Mouse (Mus musculus) neural tube, embryonic 10.5 days (tissue): ENCODE data around the gene Rps26.

ENCODE experiments used
- DNase-seq: peaks from one replicate; pipeline ENCODE4 v3.0.0-alpha.2; 2017; ENCODE audit warnings: low spot score; ENCODE audit errors: extremely low spot score

The Rps26 gene

DNA sequence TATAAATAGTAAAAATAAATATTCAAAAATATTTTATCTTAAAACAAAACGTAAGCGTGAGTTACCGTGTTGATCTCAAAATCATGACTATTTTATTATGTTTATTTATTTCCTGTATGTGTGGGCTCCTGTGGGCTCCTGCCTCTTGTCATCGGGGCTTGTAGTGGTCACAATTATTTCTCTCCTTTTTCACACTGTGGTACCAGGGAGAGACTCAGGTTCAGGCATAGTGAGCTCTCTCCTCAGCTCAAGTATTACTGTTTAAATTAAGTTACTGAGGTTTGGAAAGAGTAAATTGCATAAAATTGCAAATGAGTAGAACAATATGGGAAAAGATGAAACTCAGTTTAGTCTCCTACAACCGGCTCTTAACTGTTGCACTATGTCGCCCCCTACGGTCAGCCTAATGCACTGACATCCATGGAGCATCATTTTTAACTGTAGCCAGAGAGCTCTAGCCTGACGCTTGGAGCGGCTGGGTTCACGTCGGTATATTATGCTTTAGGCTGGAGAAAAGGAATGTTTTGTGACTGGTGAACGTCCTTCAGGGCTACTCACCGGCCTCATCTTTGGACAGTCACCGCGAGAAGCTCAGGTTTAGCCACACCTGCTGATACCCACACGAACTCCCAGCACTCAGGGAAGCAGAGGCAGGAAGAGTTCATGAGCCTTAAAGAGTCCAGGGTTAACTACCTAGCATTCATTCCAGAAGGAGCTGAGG is 14.0 kb downstream of the Rps26 start:
- peak; percentile 63 for DNase-seq

DNA sequence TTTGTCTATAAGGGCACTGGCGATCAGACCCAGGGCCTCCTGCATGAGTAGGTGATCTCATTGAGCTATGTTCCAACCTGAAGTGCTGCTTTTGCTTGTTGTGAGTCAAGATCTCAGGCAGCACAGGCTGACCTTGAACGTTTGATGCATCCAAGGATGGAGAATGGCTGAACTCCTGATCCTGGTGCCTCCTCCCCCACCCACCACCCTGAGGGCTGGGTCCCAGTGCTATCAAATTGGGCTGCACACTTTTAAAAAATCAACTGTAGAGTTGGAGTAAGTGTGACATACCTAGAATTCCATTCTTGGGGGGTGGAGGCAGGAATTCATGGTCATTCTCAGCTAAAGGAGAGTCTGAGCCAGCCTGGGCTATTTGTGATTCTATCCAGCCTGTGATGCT is 20.1 kb downstream of the Rps26 start:
- no peak for DNase-seq

DNA sequence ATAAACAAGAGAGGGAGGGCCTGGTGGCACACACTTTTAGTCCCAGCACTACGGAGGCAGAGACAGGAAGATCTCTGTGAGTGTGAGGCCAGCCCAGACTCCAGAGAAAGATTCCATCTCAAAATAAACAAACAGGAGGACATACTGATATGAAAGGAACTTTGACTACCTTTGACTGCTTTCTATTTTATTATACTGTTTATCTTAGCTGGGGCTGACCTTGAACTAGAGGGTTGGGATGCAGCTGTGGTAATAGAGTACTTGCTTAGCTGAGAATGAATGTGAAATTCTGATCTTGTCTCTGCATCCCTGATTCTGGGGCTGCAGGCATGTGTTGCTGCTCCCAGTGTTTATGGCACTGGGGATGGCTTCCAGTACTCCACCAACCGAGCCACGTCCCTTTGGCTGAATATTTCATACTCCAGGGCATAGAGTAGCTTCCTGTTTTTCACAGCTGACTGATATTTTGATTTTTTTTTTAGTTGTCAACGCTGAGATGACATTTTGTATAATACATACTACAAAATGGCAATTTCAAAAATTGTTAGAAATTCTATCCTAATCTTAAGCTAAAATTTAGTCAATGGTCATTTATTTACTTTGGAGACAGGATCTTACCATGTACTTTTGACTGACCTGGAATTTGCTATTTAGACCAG is 23.9 kb downstream of the Rps26 start:
- DNase-seq: no peak

DNA sequence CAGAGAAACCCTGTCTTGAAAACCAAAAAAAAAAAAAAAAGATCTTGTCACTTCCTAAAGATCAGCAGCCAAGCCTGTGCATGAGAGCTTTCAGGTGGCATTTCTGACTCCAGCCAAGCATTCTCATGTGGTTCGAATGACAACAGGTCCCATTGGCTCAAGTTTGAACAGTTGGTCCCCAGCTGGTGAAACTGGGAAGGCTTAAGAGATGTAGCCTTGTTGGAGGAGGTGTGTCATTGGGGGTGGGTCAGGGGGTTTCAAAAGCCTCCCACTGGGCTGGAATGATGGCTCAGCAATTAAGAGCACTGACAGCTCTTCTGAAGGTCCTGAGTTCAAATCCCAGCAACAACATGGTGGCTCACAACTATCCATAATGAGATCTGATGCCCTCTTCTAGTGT is 25.0 kb downstream of the Rps26 start:
- DNase-seq: no peak

DNA sequence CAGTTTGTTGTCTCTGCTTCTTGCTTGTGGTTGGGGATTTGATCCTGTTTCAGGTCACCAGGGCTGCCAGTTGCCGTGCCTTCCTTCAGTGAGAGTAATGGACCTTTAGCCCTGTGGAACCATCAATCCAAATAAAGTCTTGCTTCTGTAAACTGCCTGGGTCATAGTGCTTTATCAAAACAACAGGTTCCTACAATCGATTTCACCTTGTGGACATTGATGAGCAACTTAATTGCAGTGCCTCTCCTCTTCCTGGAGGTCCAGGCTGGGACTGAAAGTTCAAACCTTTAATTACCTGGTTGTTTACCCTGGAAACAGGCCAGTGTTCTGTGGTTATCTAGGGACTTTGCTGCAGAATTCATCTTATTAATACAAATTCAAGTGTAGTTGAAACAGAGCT is 28.1 kb downstream of the Rps26 start:
- DNase-seq: no peak

DNA sequence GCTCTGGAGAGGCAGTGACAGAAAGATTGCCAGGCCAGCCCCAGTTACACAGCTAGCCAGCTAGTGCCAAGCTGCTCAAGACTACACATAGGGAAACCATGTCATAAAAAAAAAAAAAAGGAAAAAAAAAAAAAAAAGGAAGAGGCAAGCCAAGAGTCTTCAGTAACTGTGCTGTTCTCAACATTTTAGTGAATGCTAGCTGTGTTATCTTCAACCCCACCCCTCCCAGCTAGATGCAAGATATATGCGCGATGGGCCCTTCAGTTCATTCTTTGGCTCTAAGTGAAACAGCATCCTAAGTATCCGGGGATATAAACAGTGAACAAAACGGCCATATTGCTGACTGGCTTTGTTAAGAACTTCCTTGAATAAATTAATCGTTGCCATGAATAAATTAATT is 33.8 kb downstream of the Rps26 start:
- DNase-seq: no peak

DNA sequence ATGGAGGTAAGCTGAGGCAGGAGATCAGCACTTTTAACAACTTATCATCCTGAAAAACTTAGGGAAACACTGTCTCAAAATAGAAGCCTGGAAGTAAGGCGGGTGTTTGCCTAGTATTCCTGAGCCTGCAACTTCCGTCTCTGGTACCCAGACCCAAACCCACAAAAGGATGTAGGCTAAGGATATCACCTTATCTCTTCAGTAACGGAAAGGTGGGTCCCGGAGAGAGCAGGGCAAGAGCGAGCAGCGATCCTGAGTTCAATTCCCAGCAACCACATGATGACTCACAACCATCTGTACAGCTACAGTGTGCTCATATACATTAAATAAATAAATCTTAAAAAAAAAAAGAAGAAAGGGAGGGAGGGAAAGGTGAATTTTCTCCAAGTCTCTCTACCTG is 35.1 kb downstream of the Rps26 start:
- no peak for DNase-seq

DNA sequence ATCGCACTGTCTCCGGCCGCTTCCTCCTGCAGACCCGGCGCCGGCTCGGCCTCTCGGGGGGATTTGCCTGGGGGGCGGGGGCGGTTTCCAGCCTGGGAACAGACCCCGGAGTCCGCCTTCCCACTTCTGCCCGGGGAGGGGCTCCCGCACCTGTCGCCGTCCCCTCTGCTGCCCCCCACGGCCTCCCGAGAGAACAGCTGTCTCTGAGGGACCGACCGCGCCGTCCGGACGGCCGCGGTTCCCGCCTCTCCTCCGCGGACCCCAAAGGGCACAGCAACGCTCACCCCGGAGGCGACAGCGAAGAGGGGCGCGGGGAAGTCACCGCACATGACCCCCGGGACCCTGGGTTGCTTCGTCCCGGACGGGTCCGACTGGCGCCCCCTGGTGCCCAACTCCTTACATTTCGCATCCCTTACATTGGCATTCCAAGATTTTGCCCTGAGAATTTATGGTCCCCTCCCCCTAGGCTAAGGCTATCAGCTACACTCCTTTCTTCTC is 36.3 kb downstream of the Rps26 start:
- DNase-seq: peak; percentile 77

DNA sequence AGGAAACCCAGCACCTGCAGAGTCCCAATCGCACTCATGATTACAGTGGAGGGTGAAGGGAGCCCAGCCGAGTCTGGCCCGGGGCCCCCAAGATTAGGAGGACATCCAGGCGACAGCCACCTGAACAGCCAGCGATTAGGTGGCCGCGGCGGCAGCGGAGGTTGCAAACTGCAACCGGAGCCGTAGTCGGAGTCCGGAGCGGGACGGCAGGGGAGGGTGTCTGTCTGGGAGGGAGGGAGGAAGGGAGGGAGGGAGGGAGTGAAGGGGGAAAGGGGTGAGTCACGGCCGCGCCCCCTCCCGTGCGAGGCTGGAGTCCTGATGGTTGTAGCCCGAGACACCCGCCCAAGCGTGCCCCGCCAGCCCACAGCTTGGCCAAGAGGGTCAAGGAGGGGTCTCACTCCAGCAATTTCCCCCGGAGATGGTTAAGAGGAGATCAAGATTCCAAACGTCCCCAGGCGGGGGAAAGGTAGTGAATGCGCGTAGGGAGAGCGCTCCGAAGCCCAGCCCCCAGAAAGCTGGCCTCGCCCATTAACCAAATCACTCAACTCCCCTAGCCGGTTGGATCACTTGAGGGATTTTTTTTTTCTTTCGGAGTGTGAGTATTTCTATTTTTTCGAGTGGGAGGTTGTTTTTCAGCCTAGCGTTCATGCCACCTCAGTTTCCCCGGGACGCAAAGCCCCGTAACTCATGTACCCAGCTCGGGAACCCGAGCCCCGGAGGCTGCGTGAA is 36.9 kb downstream of the Rps26 start, which contains the start of gene Erbb3:
Gene Erbb3, minus strand, starts transcription at position 189 of the 729 bp plus-strand sequence.
- peak; percentile 55 for DNase-seq

DNA sequence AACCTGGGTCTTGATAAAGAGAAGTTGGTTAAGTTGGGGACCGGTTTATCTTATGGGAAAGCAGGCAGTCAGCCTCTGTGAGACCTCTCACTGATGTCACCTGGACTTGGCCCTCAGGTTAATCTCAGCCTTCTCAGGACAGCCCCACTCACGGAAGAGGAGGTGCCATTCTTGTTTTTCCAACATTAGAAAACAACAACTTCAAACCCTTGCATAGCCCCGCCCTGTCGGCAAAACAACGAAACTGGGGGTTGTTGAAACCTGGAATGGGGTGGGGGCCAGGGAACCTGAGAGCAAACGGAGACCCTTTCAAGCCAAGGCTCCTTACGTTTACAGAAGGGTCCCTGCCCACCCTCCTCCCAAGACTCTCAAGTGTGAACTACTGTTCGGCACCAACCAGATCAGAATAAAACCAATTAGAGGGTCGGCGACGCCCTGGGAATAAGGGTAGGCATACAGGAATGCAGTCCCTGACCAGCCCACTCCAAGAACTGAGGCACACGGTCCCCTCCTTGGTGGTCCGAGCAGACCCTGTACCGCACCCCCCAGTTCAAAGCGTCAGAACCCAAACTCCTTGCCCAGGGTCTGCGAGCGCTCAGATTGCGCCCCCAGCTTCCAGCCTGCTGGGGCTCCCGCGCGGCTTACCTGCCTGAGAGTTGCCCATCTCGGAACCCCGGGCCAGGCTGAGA is 37.6 kb downstream of the Rps26 start:
- no peak for DNase-seq

DNA sequence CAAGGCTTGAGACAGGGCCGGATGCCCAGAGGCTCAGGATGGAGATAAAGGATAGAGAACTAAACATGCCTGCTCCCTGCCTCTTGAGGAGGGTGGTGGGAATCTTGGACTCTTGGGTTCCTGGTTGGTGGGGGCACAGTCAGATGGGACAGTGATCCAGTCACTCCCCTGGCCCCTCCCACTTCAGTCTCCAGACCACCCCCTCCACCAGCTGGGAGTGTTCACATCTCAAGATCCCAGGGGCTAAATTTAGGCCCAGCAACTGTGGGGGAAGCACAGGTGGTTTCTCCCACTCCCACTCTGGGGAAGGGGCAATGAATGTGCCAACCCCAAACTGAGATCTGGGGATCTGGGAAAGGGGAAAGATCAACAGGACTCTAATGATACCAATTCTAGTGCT is 38.4 kb downstream of the Rps26 start:
- DNase-seq: no peak

DNA sequence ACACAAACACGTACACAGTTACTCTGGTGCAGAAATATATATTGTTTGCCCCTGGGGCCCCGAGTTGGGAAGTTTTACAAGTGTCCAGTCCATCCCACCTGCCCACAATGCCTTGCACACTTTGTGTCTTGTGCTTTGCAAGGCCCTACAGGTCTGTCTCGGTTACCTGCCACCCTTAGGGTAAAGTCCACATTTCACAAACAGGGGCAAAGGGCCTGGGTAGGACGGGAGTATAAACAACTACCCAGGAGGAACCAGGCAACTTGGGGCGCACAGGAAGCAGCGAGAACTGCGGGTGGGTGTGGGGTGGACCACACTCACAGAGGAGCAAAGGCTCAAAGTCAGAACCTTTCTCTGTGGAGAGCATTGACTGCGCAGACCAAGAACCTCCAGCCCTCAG is 38.9 kb downstream of the Rps26 start:
- no peak for DNase-seq

DNA sequence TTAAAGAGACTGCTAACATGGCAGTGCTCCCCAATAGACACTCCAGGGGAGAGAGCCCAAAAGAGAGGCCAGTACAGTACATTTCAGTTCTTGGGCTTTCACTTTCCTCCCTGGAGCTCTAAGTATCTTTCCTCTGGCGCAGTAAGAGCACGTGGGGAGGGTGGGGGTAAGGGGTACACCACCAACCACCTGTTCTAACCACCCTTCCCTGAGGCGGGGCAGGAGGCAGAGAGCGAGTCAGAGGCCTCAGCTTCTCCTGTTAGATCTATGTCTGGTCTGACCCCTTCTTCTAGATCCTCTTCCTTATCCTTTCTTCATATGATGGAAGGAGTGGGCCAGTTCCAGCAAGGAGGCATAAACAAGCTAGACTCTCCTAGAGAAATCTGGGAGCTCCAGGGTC is 39.4 kb downstream of the Rps26 start:
- DNase-seq: no peak

DNA sequence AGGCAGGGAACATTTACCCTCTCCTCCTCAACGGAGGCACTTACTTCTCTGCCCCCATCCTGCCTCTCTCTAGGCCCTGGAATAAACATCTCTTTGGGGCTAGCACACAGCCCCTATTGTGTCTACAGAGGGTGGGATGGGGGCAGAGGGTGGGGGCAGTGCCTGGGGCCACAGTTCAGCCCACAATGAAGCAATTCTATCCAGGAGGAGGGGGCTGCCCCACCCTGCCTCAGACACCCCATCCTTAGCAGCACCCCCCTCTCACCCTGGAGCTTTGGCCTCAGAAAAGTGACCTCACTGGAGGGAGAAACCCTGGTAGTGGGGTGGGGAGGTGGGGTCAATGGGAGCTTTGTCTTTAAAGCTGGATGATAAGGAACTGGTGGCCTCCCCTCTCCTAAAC is 40.0 kb downstream of the Rps26 start:
- DNase-seq: no peak

DNA sequence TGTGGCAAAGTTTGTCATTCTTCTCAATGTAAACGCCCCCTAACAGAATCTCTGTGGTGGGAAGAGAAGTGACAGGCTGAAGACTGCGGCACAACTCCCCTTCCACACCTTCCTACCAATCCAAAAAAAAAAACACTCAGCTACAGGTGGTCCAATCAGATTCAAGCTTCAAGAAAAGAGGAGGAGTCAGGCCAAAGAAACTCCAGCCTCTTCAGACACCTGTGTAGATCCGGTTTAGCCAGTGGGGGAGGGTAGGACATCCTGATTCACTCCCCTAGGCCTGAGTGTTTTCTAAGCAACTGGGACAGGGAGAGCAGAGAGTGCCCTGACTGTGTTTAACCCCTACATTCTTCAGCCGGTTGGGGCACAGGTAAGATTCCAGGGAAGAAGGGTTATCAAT is 42.2 kb downstream of the Rps26 start:
- no peak for DNase-seq

DNA sequence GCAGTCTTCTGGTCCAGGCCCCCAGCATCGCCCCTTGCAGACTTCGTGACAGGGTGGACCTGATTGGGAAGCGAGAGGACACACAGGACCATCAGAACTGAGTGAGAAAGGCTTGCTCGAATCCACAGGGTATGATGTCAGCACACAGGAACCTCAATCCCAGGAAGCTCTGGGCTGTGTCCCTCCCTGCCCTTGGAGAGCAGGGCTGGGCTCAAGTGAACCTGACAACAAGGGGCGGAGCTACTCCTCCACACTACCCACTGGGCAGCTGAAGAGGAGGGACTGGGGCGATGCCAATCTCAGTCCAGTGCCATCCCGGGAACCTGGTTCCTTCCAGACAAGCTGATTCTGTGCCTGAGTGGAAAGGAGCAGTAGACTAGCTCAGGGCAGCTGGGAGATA is 42.9 kb downstream of the Rps26 start:
- DNase-seq: no peak

DNA sequence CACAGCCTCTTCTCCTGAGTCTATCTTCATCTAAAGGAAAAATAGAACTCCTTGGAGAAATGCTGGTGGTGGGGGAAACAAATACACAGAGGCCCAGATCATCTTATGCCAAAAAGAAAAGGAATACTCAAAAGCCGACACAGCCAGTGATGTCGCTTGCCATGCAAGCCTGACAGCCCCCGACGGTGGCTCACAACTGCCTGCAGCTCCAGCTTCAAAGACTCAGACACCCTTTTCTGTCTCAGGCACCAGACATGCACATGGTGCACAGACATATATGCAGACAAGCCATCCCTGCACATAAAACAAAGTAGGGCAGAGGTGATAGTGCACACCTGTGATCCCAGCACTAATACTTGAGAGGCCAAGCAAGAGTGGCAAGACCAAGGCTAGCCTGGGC is 46.8 kb downstream of the Rps26 start:
- no peak for DNase-seq

DNA sequence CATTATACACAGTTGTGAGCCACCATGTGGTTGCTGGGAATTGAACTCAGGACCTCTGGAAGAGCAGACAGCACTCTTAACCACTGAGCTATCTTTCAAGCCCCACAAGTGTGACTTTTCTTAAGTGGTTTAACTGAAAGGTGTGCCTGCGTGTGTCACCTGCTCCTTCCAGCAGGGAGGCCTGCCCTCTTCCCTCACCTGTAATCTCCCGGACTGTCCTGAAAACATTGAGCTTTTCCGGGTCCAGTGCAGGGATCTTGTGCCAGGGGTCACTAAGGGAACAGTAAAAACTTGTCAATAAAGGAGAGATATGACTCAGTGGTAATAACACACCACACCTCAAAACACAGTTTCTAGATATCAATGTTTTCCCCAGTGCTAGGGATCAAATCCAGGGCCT is 47.2 kb downstream of the Rps26 start:
- no peak for DNase-seq

DNA sequence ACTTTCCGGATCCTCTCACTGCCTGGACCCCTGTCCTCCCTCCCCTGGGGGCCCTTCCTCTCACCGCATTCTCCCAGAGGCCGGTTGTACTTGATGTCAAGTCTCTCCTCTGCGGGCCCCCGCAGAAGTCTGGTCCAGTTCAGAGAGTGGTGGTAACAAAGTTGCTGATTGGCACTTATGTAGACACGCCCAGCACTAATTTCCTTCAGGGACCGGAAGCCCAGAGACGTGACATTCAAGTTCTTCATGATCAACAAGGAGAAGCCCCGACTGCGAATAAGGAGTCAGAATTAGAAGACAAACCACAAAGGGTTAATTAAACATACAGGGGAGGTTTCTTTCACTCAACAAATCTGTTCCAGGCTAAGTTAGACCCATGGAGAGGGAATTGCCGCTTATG is 48.2 kb downstream of the Rps26 start:
- DNase-seq: no peak

DNA sequence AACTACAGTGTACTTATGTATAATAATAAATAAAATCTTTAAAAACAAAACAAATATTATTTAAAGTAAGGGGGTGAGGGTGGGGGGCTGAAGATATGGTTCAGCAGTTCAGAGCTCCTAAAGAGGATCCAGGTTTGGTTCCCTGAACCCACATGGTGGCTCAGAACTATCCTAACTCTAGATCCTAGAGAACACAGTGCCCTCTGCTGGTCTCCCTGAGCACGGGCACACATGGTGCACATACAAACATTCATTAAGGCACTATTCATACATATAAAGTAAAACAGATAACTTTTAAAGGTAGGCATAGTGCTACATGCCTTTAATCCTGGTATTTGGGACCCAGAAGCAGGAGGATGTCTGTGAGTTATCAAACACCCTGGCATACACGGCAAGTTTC is 51.5 kb downstream of the Rps26 start:
- DNase-seq: no peak
